Mouse (Mus musculus) granulocyte monocyte progenitor cell, adult 5-6 weeks (primary cell): ENCODE results near the gene Mill2. TPM values are rescaled to one million over a fixed set of nuclear protein-coding genes. Genes with fewer than 3 reads are reported as not detected.
"Not testable (repeated sequence)": the region's sequence is repeated elsewhere in the genome, so short reads cannot be mapped to it uniquely, and the experiment has no call there.

Experiments used
- ATAC-seq: replicated peaks from 2 replicates; pipeline ENCODE4 v1.8.0; 2016; ENCODE audit warnings: mild to moderate bottlenecking, moderate TSS enrichment, inconsistent platforms; ENCODE audit not compliant: poor library complexity, severe bottlenecking
- total RNA-seq, 2 experiments: library from RNA; stranded (forward) in 1 of 2; stranded (reverse) in 1 of 2; fragments of 200-712, 200-1000 nt in 1 of 2; fragments of >200 nt in 1 of 2; fragmentation: Nextera tagmentation in 1 of 2; gene quantifications; 2 replicates each; pipeline ENCODE4 v1.2.3; 2014 to 2017

Gene Mill2
- 0.34 TPM in 1 of 2 replicates, not detected in the other for total RNA-seq (2014; fragmentation: Nextera tagmentation)
- 0.04 TPM in 1 of 2 replicates, not detected in the other for total RNA-seq (2017)

- peak; percentile 13 for ATAC-seq
Measured at GRCm38 (mm10) chr7:18839865-18840264, at the start of gene Mill2. Mill2 (plus strand) TSS chr7:18839966.

- ATAC-seq, result not testable (repeated sequence)
Measured at GRCm38 (mm10) chr7:18790671-18791070, 49.1 kb upstream of the Mill2 start.

DNA sequence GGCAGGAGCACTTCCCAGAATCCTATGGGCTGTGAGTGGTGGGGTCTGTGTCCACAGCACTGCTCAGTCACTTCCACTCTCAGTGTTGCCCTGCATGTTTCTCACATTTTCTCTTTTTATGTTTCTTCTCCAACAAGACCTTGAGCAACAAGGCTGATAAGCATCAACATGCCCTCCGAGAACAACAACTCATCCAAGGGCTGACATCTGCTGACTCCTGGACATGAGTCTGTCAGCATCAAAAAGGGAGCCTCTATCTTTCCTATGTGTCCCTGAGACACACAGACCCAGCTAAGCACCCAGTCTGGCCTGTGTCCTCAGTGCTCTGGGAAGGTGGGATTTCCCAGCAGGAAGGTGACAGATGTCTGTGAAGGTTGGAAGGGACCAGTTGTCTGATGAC is 41.3 kb upstream of the Mill2 start, which contains the start of gene Psg19:
Gene Psg19, minus strand, starts transcription at position 101 of the 400 bp plus-strand sequence.
- ATAC-seq, result no peak

DNA sequence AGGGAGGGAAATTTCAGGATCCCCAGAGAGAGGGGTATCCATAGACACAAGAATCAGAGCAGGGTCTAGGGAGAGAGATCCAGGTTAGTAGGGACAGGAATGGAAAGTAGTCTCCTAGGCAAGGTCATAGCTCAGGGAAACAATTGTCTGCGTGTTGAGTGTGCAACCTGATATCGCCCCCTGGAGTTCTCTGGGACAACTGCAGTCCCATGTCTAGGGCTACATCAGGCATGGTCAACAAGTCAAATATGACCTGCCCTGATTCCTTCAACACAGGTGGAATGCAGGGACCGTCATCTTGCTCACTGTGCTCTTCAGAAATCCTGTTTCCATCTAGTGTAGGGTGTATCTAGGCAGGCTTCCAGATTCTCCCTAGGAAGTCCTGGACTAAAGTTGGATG is 40.6 kb upstream of the Mill2 start:
- no peak for ATAC-seq

- no peak for ATAC-seq
Measured at GRCm38 (mm10) chr7:18803526-18803925, 36.2 kb upstream of the Mill2 start.

DNA sequence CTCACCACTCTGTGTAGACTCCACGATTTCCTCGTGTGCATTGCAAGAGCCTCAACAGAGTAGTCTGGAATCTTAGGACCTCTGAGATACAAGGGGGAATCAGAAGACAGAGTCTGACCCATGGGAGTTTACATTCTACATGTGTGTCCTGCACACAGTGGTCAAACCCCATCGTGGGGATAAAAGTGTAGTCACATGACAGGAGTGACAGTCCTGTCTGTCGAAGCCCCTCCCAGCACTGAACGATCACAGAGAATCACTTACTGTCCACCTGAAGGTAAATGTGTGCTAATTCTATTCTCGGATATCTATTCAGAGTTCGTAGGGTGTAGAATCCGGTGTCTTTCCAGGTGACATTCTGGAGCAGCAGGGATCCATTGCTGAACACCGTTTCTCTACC is 21.5 kb upstream of the Mill2 start:
- ATAC-seq, result no peak

GRCm38 (mm10) chr7:18821507-18821906 is 18.3 kb upstream of the Mill2 start, which contains the start of gene Psg17:
Psg17 (minus strand) TSS chr7:18821607.
- no peak for ATAC-seq

- no peak for ATAC-seq
Measured at GRCm38 (mm10) chr7:18827792-18828546, 11.8 kb upstream of the Mill2 start.

DNA sequence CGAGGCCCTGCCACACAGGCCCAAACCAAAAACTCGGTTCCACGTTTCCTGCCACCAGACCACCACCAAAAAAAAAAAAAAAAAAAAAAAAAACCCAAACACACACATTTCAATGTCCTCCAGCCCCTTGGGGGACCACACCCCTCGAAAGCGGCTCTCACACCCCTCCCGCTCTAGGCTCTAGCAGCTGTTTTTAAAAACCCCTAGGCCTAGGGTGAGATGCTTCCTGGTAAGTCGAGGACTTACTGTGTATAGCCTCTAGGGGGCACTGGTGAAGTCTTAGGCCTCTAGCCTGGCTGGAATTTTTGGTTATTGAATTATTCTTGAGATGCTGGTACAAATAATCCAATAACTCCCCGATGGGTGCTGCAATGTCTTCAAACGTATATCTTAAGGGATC is 11.2 kb upstream of the Mill2 start:
- ATAC-seq, result peak; percentile 55

DNA sequence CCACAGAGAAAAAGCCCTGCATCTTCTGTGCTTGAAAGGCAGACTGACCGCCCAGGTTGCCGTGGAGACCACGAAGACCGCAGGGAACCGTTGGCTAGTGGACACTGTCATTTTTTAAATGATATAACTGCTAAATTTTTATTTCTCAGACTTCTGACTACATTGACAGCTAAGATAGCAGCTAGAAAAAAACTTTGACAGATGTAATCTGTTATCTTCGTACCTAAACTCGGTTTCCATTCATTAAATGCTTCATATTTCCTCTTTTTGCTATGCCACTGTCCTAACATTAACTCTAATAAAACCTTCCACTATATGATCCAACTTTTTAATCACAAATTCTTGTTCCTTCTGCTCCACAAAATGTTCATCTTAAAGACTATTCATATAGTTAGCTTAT is 10.2 kb upstream of the Mill2 start:
- ATAC-seq, result no peak

- no peak for ATAC-seq
Measured at GRCm38 (mm10) chr7:18832298-18832697, 7.5 kb upstream of the Mill2 start.

GRCm38 (mm10) chr7:18840386-18841173 is 814 bp downstream of the Mill2 start:
- peak; percentile 98 for ATAC-seq

DNA sequence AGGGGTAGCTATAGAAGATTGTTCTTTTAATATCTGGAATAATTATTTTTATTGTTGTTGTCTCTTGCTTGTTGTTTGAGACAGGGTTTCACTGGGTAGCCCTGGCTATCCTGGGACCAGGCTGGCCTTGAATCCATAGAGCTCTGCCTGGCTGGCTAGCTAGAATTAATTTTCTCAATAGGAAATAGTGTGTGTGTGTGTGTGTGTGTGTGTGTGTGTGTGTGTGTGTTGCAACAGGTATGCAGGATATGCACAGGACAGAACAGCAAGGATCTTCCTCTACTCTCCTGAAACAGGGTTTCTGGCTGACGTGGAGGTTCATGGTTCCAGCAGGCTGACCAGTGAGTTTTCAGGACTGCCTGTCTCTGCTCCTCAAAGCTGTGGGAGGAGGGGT is 1.4 kb downstream of the Mill2 start:
- no peak; the same call in 1 of the 2 replicates for ATAC-seq

GRCm38 (mm10) chr7:18844811-18845210 is 5.0 kb downstream of the Mill2 start:
- ATAC-seq, result no peak

- no peak for ATAC-seq
Measured at GRCm38 (mm10) chr7:18848395-18848794, 8.6 kb downstream of the Mill2 start.

DNA sequence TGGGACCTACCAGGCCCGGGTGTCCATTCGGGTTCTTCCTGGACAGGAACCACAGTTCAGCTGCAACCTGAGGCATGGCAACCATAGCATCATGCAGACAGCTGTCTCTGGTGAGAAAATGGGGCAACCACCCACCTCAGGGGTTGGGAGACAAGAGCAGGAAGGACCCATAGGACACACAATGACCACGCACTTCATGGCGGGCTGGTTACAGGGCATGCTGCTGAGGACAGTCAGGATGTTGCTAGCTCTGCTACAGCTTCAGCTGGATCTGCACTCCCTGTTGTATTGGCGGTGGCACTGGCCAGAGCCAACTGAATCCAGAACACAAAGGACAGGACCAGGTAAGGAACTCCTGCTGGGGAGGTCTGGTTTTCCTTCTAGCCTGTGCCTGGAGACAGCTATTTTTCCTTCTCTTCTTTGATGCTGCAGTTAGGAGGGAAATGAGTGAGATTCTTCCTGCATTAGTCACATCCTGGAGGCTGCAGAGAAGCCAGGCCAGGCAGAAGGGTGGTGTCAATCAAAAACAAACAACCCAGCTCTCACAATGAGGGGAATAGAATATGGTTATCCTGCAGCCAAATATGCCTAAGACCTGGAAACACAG is 18.6 kb downstream of the Mill2 start:
- ATAC-seq, result no peak

DNA sequence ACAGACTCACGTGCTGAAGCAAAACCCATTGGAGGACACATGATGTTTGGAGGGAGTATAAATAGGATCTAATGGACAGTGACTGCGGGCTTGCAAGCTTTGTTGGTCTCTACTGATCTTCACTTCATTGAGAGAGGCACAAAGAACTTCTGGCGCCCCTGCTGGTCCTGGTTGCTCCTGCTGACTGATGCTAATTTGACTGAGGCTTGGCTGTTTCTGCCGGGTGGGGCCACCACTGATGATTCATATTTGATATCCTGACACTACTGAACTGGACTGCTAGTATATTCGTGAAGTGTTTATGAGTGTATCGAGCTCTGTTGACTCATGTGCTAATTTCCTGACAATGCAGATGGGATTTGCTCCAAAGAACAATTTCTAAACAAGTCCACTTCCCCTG is 23.0 kb downstream of the Mill2 start:
- ATAC-seq, result no peak

- ATAC-seq, result no peak
Measured at GRCm38 (mm10) chr7:18868491-18868890, 28.7 kb downstream of the Mill2 start.

GRCm38 (mm10) chr7:18871031-18871430 is 31.3 kb downstream of the Mill2 start, which contains the start of gene Pglyrp1:
Pglyrp1 (plus strand) TSS chr7:18871331.
- ATAC-seq, result not testable (repeated sequence)

DNA sequence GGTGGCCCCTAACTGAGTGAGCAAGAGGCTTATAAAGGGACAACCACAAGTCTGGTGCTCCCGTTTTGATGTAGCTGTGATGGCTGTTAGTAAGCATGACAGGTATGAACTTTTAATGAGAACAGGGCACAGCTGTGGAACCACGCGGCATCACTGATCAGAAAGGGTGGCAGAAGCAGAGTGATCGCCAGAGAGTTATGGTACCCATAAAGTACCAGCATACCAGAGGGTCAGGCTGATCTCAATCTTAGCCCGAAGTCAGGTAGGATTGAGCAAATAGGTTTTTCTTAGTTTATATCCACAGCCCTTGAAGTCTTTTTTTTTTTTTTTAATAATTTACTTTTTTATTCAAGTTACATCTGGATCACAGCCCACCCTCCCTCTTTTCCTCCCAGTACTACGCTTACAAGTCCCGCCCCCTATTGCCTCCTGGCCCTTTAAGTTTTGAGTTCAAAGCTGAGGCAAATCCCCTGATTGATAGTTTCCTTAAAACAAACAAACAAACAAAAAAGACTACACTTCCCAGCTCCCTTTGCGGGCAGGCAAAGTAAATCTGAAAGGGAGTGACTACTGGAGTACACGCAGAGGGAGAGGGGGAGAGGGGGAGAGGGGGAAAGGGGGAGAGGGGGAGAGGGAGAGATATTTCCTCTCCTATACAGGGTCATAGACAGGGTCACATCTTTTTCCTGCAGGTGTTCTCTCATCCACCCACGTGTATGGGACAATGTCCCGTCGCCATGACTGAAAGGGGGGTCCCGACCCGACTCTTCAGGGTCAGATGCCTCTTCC is 32.4 kb downstream of the Mill2 start:
- ATAC-seq, result no peak
